Mouse (Mus musculus): ENCODE measurements around the gene Sfta2.

GRCm38 (mm10) chr17:35699919-35700318 is 98.6 kb downstream of the Sfta2 start:
- TF ChIP-seq CTCF (IDR thresholded peaks at IDR 0.05 in 2 of 3, conservative IDR thresholded peaks at IDR 0.05 in 1 of 3; ENCODE audit: control insufficient read depth in 1 of 3, insufficient read depth in 1 of 3, low read depth in 2 of 3, low read length in 3 of 3, poor library complexity in 1 of 3, severe bottlenecking in 1 of 3), result no peak
- no peak for TF ChIP-seq RAD21 (IDR thresholded peaks at IDR 0.05; ENCODE audit: low read depth, low read length)
- TF ChIP-seq MAX (IDR thresholded peaks at IDR 0.05; ENCODE audit: low read length), result no peak
- TF ChIP-seq NRF1 (IDR thresholded peaks at IDR 0.05; ENCODE audit: insufficient read depth, low read depth, low read length, poor library complexity, severe bottlenecking), result no peak
- no peak for TF ChIP-seq GATA1 (IDR thresholded peaks at IDR 0.05; ENCODE audit: low read depth, low read length)
- TF ChIP-seq HCFC1 (IDR thresholded peaks at IDR 0.05; ENCODE audit: low read depth, low read length), result no peak
- no peak for TF ChIP-seq MAZ (IDR thresholded peaks at IDR 0.05; ENCODE audit: low read depth, low read length)
- no peak for TF ChIP-seq POLR2A (IDR thresholded peaks at IDR 0.05; ENCODE audit: control insufficient read depth in 1 of 2, insufficient read depth in 1 of 2, low read depth in 1 of 2, low read length in 2 of 2, poor library complexity in 1 of 2)
- no peak for TF ChIP-seq MYC (IDR thresholded peaks at IDR 0.05; ENCODE audit: low read depth, low read length)
- TF ChIP-seq NELFE (IDR thresholded peaks at IDR 0.05; ENCODE audit: low read depth, low read length), result no peak
- no peak for TF ChIP-seq RCOR1 (IDR thresholded peaks at IDR 0.05; ENCODE audit: low read depth, low read length)
- no peak for TF ChIP-seq ZMIZ1 (IDR thresholded peaks at IDR 0.05; ENCODE audit: low read depth, low read length)
- no peak for TF ChIP-seq TAL1 (IDR thresholded peaks at IDR 0.05; ENCODE audit: low read length)
